Comparison of ENCODE assay signal across 14 mouse cellular contexts in the genomic region with DNA sequence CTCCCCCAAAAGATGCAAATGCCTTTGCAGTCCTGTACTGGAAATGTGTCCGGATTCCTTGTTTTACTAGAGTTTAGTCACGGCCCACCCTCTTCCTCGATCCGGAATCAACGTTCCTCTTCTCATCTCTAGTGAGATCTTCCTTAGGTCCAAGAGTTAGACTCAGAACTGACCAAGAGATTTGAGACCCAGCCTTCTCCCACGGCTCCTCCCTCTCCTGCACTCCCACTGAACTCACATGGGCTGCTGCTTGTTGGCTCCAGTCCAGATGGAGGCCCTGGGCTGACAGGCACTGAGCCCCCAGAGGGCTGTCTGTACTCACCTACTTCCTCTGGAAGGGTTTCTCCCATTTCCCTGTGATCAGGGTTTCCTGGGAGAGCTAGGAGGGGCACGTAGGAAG. TPM values are rescaled to one million over a fixed set of nuclear protein-coding genes. Genes with fewer than 3 reads are reported as not detected.
A peak's percentile ranks its signal among the peaks of the same experiment; 100 is the strongest.
DNase-seq lines count a peak whose midpoint lies in the region; ATAC-seq and TF ChIP-seq lines count a peak whose summit lies in the region.
"Had no signal": no experiment of that assay in that cellular context is flagged by ENCODE, and none has a peak within 500 bp of the region (broad histone marks: within the 10 kb centered on the region; RNA-seq: fewer than 3 reads in every experiment).

No protein-coding gene starts in this region.

- no peak overlapping the region for H3K4me3 ChIP-seq in embryonic facial prominence, embryonic 14.5 days (ENCODE audit: low read depth, low read length)
- H3K4me3 ChIP-seq in embryonic facial prominence, embryonic 10.5 days: no peak overlapping the region
- no peak overlapping the region for H3K4me3 ChIP-seq in kidney, embryonic 16.5 days (ENCODE audit: low read length)
- H3K4me3 ChIP-seq in midbrain, embryonic 12.5 days: no peak overlapping the region
- H3K4me3 ChIP-seq in midbrain, postnatal 0 days (ENCODE audit: low read depth, low read length): no peak overlapping the region
- no peak overlapping the region for H3K4me3 ChIP-seq in stomach, embryonic 14.5 days (ENCODE audit: low read depth, low read length)
- H3K4me3 ChIP-seq: limb, embryonic 12.5 days; midbrain, embryonic 10.5 days had no signal

- H3K27me3 ChIP-seq in embryonic facial prominence, embryonic 14.5 days (replicated peaks; ENCODE audit: control insufficient read depth, insufficient read depth, low read length): no peaks in the 10 kb centered on the region
- H3K27me3 ChIP-seq in embryonic facial prominence, embryonic 10.5 days (replicated peaks; ENCODE audit: low read depth, poor library complexity, severe bottlenecking): no peaks in the 10 kb centered on the region
- no peaks in the 10 kb centered on the region for H3K27me3 ChIP-seq in kidney, embryonic 16.5 days (ENCODE audit: insufficient read depth, low read length)
- no peaks in the 10 kb centered on the region for H3K27me3 ChIP-seq in midbrain, embryonic 12.5 days
- no peaks in the 10 kb centered on the region for H3K27me3 ChIP-seq in midbrain, postnatal 0 days (ENCODE audit: insufficient read depth, low read length)
- H3K27me3 ChIP-seq in stomach, embryonic 14.5 days (ENCODE audit: control insufficient read depth, insufficient read depth, low read length): no peaks in the 10 kb centered on the region
- H3K27me3 ChIP-seq: limb, embryonic 12.5 days had no signal

- no peak overlapping the region for H3K9ac ChIP-seq in embryonic facial prominence, embryonic 14.5 days (ENCODE audit: low read depth, low read length)
- H3K9ac ChIP-seq in kidney, embryonic 16.5 days (replicated peaks; ENCODE audit: low read length): no peak overlapping the region
- 0 out of 2 replicates have a peak overlapping the region, but pooled peaks have one; percentile 1 for H3K9ac ChIP-seq in midbrain, embryonic 12.5 days (replicated peaks)
- H3K9ac ChIP-seq in midbrain, postnatal 0 days (replicated peaks; ENCODE audit: low read length, poor library complexity, severe bottlenecking): no peak overlapping the region
- no peak overlapping the region for H3K9ac ChIP-seq in stomach, embryonic 14.5 days (replicated peaks; ENCODE audit: low read depth, low read length)
- H3K9ac ChIP-seq: limb, embryonic 12.5 days had no signal

- 0 out of 2 replicates have a peak, but pooled peaks cover 4% of the 10 kb centered on the region for H3K4me1 ChIP-seq in embryonic facial prominence, embryonic 14.5 days (ENCODE audit: control insufficient read depth, insufficient read depth, low read length)
- no peaks in the 10 kb centered on the region for H3K4me1 ChIP-seq in embryonic facial prominence, embryonic 10.5 days
- peaks cover 13% of the 10 kb centered on the region; the same call in 1 of the 2 replicates for H3K4me1 ChIP-seq in kidney, embryonic 16.5 days (ENCODE audit: insufficient read depth, low read length)
- H3K4me1 ChIP-seq in midbrain, embryonic 12.5 days: no peaks in the 10 kb centered on the region
- H3K4me1 ChIP-seq in midbrain, postnatal 0 days (ENCODE audit: insufficient read depth, low read length): no peaks in the 10 kb centered on the region
- H3K4me1 ChIP-seq in stomach, embryonic 14.5 days (ENCODE audit: control insufficient read depth, insufficient read depth, low read length): peaks cover 6% of the 10 kb centered on the region
- H3K4me1 ChIP-seq: limb, embryonic 12.5 days; midbrain, embryonic 10.5 days had no signal

- no peaks in the 10 kb centered on the region for H3K9me3 ChIP-seq in embryonic facial prominence, embryonic 14.5 days (ENCODE audit: control insufficient read depth, low read length)
- H3K9me3 ChIP-seq in embryonic facial prominence, embryonic 10.5 days: no peaks in the 10 kb centered on the region
- no peaks in the 10 kb centered on the region for H3K9me3 ChIP-seq in kidney, embryonic 16.5 days (ENCODE audit: low read length)
- H3K9me3 ChIP-seq in midbrain, embryonic 12.5 days: no peaks in the 10 kb centered on the region
- no peaks in the 10 kb centered on the region for H3K9me3 ChIP-seq in midbrain, postnatal 0 days (ENCODE audit: low read length)
- no peaks in the 10 kb centered on the region for H3K9me3 ChIP-seq in stomach, embryonic 14.5 days (ENCODE audit: control insufficient read depth, low read depth, low read length)
- H3K9me3 ChIP-seq: limb, embryonic 12.5 days; midbrain, embryonic 10.5 days had no signal

- DNase-seq in embryonic facial prominence, embryonic 14.5 days (ENCODE audit: low spot score): peak; percentile 46
- DNase-seq in embryonic facial prominence, embryonic 10.5 days (ENCODE audit: low spot score): no peak
- no peak for DNase-seq in kidney, adult 11 months
- DNase-seq in midbrain, postnatal 0 days (ENCODE audit: low spot score): no peak
- no peak for DNase-seq in layer of hippocampus, adult 11-12 months (ENCODE audit: low spot score)
- DNase-seq: adrenal gland, postnatal 10 days; layer of hippocampus, adult 9-11 months had no signal

- no peak overlapping the region for H3K4me2 ChIP-seq in embryonic facial prominence, embryonic 14.5 days (ENCODE audit: low read depth, low read length)
- H3K4me2 ChIP-seq in kidney, embryonic 16.5 days (replicated peaks; ENCODE audit: low read depth, low read length): no peak overlapping the region
- H3K4me2 ChIP-seq in midbrain, embryonic 12.5 days (replicated peaks): no peak overlapping the region
- no peak overlapping the region for H3K4me2 ChIP-seq in midbrain, postnatal 0 days (ENCODE audit: low read depth, low read length, poor library complexity, severe bottlenecking)
- H3K4me2 ChIP-seq in stomach, embryonic 14.5 days (replicated peaks; ENCODE audit: low read depth, low read length): no peak overlapping the region
- H3K4me2 ChIP-seq: limb, embryonic 12.5 days had no signal

- H3K27ac ChIP-seq in embryonic facial prominence, embryonic 14.5 days (replicated peaks; ENCODE audit: low read depth, low read length): no peak overlapping the region
- no peak overlapping the region for H3K27ac ChIP-seq in embryonic facial prominence, embryonic 10.5 days (replicated peaks)
- no peak overlapping the region for H3K27ac ChIP-seq in kidney, embryonic 16.5 days (ENCODE audit: low read length)
- H3K27ac ChIP-seq in midbrain, embryonic 12.5 days (replicated peaks): no peak overlapping the region
- no peak overlapping the region for H3K27ac ChIP-seq in midbrain, postnatal 0 days (ENCODE audit: low read depth, low read length)
- H3K27ac ChIP-seq in stomach, embryonic 14.5 days (ENCODE audit: low read length): no peak overlapping the region
- H3K27ac ChIP-seq: limb, embryonic 12.5 days; midbrain, embryonic 10.5 days had no signal

- H3K36me3 ChIP-seq in embryonic facial prominence, embryonic 14.5 days (ENCODE audit: control insufficient read depth, insufficient read depth, low read length): no peaks in the 10 kb centered on the region
- H3K36me3 ChIP-seq in embryonic facial prominence, embryonic 10.5 days (replicated peaks): no peaks in the 10 kb centered on the region
- H3K36me3 ChIP-seq in kidney, embryonic 16.5 days (ENCODE audit: insufficient read depth, low read length): no peaks in the 10 kb centered on the region
- no peaks in the 10 kb centered on the region for H3K36me3 ChIP-seq in midbrain, embryonic 12.5 days
- no peaks in the 10 kb centered on the region for H3K36me3 ChIP-seq in midbrain, postnatal 0 days (ENCODE audit: insufficient read depth, low read length)
- no peaks in the 10 kb centered on the region for H3K36me3 ChIP-seq in stomach, embryonic 14.5 days (ENCODE audit: control insufficient read depth, insufficient read depth, low read length)
- H3K36me3 ChIP-seq: limb, embryonic 12.5 days; midbrain, embryonic 10.5 days had no signal

- WGBS in embryonic facial prominence, embryonic 14.5 days: 71% methylated on average over 7 of the region's 7 CpGs
- whole genome bisulfite sequencing in embryonic facial prominence, embryonic 10.5 days: 86% methylated on average over 7 of the region's 7 CpGs
- WGBS in kidney, embryonic 16.5 days: 57% methylated on average over 7 of the region's 7 CpGs
- 83% methylated on average over 7 of the region's 7 CpGs for WGBS in midbrain, embryonic 12.5 days
- 78% methylated on average over 7 of the region's 7 CpGs for WGBS in midbrain, postnatal 0 days
- WGBS in stomach, embryonic 14.5 days: 57% methylated on average over 7 of the region's 7 CpGs

- no peak for TF ChIP-seq CTCF in midbrain, postnatal 0 days (IDR thresholded peaks at IDR 0.05)

- no peak for ATAC-seq in embryonic facial prominence, embryonic 14.5 days (ENCODE audit: low read depth)
- ATAC-seq in kidney, embryonic 16.5 days (ENCODE audit: low FRiP score, low TSS enrichment): peak; percentile 65; the same call in 1 of the 2 replicates
- no peak for ATAC-seq in midbrain, embryonic 12.5 days (ENCODE audit: low FRiP score, low read depth)
- no peak for ATAC-seq in midbrain, postnatal 0 days (ENCODE audit: low FRiP score)
- ATAC-seq in stomach, embryonic 14.5 days (ENCODE audit: insufficient number of reproducible peaks, insufficient read depth, low FRiP score, low read depth): peak; percentile 49; the same call in 1 of the 2 replicates

RNA-seq across cellular contexts. Expression of a gene that starts 13.3 kb away (rescaled TPM):
- 1.6 and 3.2 TPM in 2 replicates for polyA plus RNA-seq in embryonic facial prominence, embryonic 14.5 days (2014; fragmentation: Nextera tagmentation; extraction: Ambion mirVana)
- polyA plus RNA-seq in embryonic facial prominence, embryonic 10.5 days (2016; fragmentation: Nextera tagmentation; extraction: Ambion mirVana): not detected in 2 replicates
- polyA plus RNA-seq in kidney, embryonic 16.5 days (2015; fragmentation: Nextera tagmentation; extraction: Ambion mirVana): 2.6 and 3.9 TPM in 2 replicates
- 0.27 and 0.33 TPM in 2 replicates for polyA plus RNA-seq in midbrain, embryonic 12.5 days (2016; fragmentation: Nextera tagmentation; extraction: Ambion mirVana)
- total RNA-seq in midbrain, postnatal 0 days (2014; rRNA removed): 1.8 and 6.6 TPM in 2 replicates
- polyA plus RNA-seq in midbrain, postnatal 0 days (2015; fragmentation: Nextera tagmentation; extraction: Ambion mirVana): 2.1 and 3.6 TPM in 2 replicates
- polyA plus RNA-seq in stomach, embryonic 14.5 days (2014; fragmentation: Nextera tagmentation; extraction: Ambion mirVana): 1.4 and 1.7 TPM in 2 replicates
- polyA plus RNA-seq: midbrain, embryonic 10.5 days had no signal

RNA-seq across cellular contexts. Expression of a gene that starts 35.7 kb away (rescaled TPM):
- not detected in 2 replicates for polyA plus RNA-seq in embryonic facial prominence, embryonic 14.5 days (2014; fragmentation: Nextera tagmentation; extraction: Ambion mirVana)
- not detected in 2 replicates for polyA plus RNA-seq in embryonic facial prominence, embryonic 10.5 days (2016; fragmentation: Nextera tagmentation; extraction: Ambion mirVana)
- not detected in 2 replicates for polyA plus RNA-seq in kidney, embryonic 16.5 days (2015; fragmentation: Nextera tagmentation; extraction: Ambion mirVana)
- polyA plus RNA-seq in midbrain, embryonic 12.5 days (2016; fragmentation: Nextera tagmentation; extraction: Ambion mirVana): not detected in 2 replicates
- not detected in 2 replicates for total RNA-seq in midbrain, postnatal 0 days (2014; rRNA removed)
- polyA plus RNA-seq in midbrain, postnatal 0 days (2015; fragmentation: Nextera tagmentation; extraction: Ambion mirVana): not detected in 2 replicates
- 0.18 TPM in 1 of 2 replicates, not detected in the other for polyA plus RNA-seq in stomach, embryonic 14.5 days (2014; fragmentation: Nextera tagmentation; extraction: Ambion mirVana)
- polyA plus RNA-seq: hindbrain, embryonic 11.5 days; limb, embryonic 12.5 days; midbrain, embryonic 10.5 days; neural tube, embryonic 14.5 days had no signal

RNA-seq across cellular contexts. Expression of a gene that starts 50.3 kb away (rescaled TPM):
- not detected in 2 replicates for polyA plus RNA-seq in embryonic facial prominence, embryonic 14.5 days (2014; fragmentation: Nextera tagmentation; extraction: Ambion mirVana)
- polyA plus RNA-seq in embryonic facial prominence, embryonic 10.5 days (2016; fragmentation: Nextera tagmentation; extraction: Ambion mirVana): 0.15 TPM in 1 of 2 replicates, not detected in the other
- polyA plus RNA-seq in kidney, embryonic 16.5 days (2015; fragmentation: Nextera tagmentation; extraction: Ambion mirVana): 0.18 and 0.24 TPM in 2 replicates
- polyA plus RNA-seq in midbrain, embryonic 12.5 days (2016; fragmentation: Nextera tagmentation; extraction: Ambion mirVana): 0.14 and 0.18 TPM in 2 replicates
- 1.7 and 2.2 TPM in 2 replicates for total RNA-seq in midbrain, postnatal 0 days (2014; rRNA removed)
- 1.3 and 1.8 TPM in 2 replicates for polyA plus RNA-seq in midbrain, postnatal 0 days (2015; fragmentation: Nextera tagmentation; extraction: Ambion mirVana)
- polyA plus RNA-seq in stomach, embryonic 14.5 days (2014; fragmentation: Nextera tagmentation; extraction: Ambion mirVana): not detected in 2 replicates
- polyA plus RNA-seq: hindbrain, embryonic 11.5 days; limb, embryonic 12.5 days; midbrain, embryonic 10.5 days had no signal

RNA-seq across cellular contexts. Expression of a gene that starts 55.6 kb away (rescaled TPM):
- 0.81 and 0.92 TPM in 2 replicates for polyA plus RNA-seq in embryonic facial prominence, embryonic 14.5 days (2014; fragmentation: Nextera tagmentation; extraction: Ambion mirVana)
- 0.31 TPM in 1 of 2 replicates, not detected in the other for polyA plus RNA-seq in embryonic facial prominence, embryonic 10.5 days (2016; fragmentation: Nextera tagmentation; extraction: Ambion mirVana)
- 0.87 and 1.3 TPM in 2 replicates for polyA plus RNA-seq in kidney, embryonic 16.5 days (2015; fragmentation: Nextera tagmentation; extraction: Ambion mirVana)
- polyA plus RNA-seq in midbrain, embryonic 12.5 days (2016; fragmentation: Nextera tagmentation; extraction: Ambion mirVana): 0.19 TPM in 1 of 2 replicates, not detected in the other
- 0.57 TPM in 1 of 2 replicates, not detected in the other for total RNA-seq in midbrain, postnatal 0 days (2014; rRNA removed)
- polyA plus RNA-seq in midbrain, postnatal 0 days (2015; fragmentation: Nextera tagmentation; extraction: Ambion mirVana): 0.25 and 0.48 TPM in 2 replicates
- polyA plus RNA-seq in stomach, embryonic 14.5 days (2014; fragmentation: Nextera tagmentation; extraction: Ambion mirVana): 0.74 and 0.91 TPM in 2 replicates
- polyA plus RNA-seq: midbrain, embryonic 10.5 days; neural tube, embryonic 14.5 days had no signal

Comparison
In these comparisons a context has a peak if more than half of its experiments do, and no peak if none do; other contexts are left out.
1. ATAC-seq: peak in kidney, embryonic 16.5 days (single experiment) and stomach, embryonic 14.5 days (single experiment); none in embryonic facial prominence, embryonic 14.5 days (single experiment), midbrain, embryonic 12.5 days (single experiment) and midbrain, postnatal 0 days (single experiment).